Mouse (Mus musculus) hindbrain, embryonic 16.5 days (tissue): ENCODE results near the gene Lrguk. TPM values are rescaled to one million over a fixed set of nuclear protein-coding genes. Genes with fewer than 3 reads are reported as not detected.

ENCODE experiments used
- ATAC-seq: fragments of 200-750 bp; cut with Nextera tagmentation; 2 replicates; pipeline ENCODE4 v1.8.0; 2017; ENCODE audit warnings: moderate TSS enrichment, moderate library complexity
- H3K27ac ChIP-seq: fragments of 300-500 bp; sonication (generic); 2 replicates; pipeline ENCODE4 v1.5.1; 2014; ENCODE audit warnings: low read depth, mild to moderate bottlenecking, control low read depth, low read length, moderate library complexity
- H3K27me3 ChIP-seq: fragments of 300-500 bp; sonication (generic); replicated peaks from 2 replicates; pipeline ENCODE4 v1.6.1; 2014; ENCODE audit warnings: low read length; ENCODE audit not compliant: control insufficient read depth, insufficient read depth
- H3K36me3 ChIP-seq: fragments of 300-500 bp; sonication (generic); 2 replicates; pipeline ENCODE4 v1.6.1; 2014; ENCODE audit warnings: mild to moderate bottlenecking, low read length, moderate library complexity, mixed read lengths; ENCODE audit not compliant: control insufficient read depth, insufficient read depth
- H3K4me1 ChIP-seq: fragments of 300-500 bp; sonication (generic); 2 replicates; pipeline ENCODE4 v1.6.1; 2014; ENCODE audit warnings: low read depth, low read length; ENCODE audit not compliant: control insufficient read depth, insufficient read depth
- H3K4me2 ChIP-seq: fragments of 300-500 bp; sonication (generic); 2 replicates; pipeline ENCODE4 v1.6.1; 2014; ENCODE audit warnings: mild to moderate bottlenecking, low read length, control low read depth, moderate library complexity
- H3K4me3 ChIP-seq: fragments of 300-500 bp; sonication (generic); 2 replicates; pipeline ENCODE4 v1.5.1; 2014; ENCODE audit warnings: mild to moderate bottlenecking, low read length, control low read depth, moderate library complexity
- H3K9ac ChIP-seq: fragments of 300-500 bp; sonication (generic); 2 replicates; pipeline ENCODE4 v1.6.1; 2014; ENCODE audit warnings: low read depth, mild to moderate bottlenecking, control low read depth, low read length, moderate library complexity
- H3K9me3 ChIP-seq: fragments of 300-500 bp; sonication (generic); 2 replicates; pipeline ENCODE4 v1.6.1; 2014; ENCODE audit warnings: mild to moderate bottlenecking, low read length, moderate library complexity; ENCODE audit not compliant: control insufficient read depth
- WGBS: fragments of 180-500 bp; shearing (Covaris S2); extraction: QIAGEN DNeasy Blood & Tissue Kit; methylation state at CpG from one replicate; pipeline ENCODE4 v1.1.7; 2014; 5-methylcytosine and 5-hydroxymethylcytosine counted together
- polyA plus RNA-seq: library from polyadenylated mRNA; unstranded; fragments of >200 nt; fragmentation: Nextera tagmentation; extraction: Ambion mirVana; gene quantifications from 2 replicates; pipeline ENCODE4 v1.2.1, GENCODE M21; 2015

The Lrguk gene
- 0.90 and 1.2 TPM in 2 replicates for polyA plus RNA-seq

DNA sequence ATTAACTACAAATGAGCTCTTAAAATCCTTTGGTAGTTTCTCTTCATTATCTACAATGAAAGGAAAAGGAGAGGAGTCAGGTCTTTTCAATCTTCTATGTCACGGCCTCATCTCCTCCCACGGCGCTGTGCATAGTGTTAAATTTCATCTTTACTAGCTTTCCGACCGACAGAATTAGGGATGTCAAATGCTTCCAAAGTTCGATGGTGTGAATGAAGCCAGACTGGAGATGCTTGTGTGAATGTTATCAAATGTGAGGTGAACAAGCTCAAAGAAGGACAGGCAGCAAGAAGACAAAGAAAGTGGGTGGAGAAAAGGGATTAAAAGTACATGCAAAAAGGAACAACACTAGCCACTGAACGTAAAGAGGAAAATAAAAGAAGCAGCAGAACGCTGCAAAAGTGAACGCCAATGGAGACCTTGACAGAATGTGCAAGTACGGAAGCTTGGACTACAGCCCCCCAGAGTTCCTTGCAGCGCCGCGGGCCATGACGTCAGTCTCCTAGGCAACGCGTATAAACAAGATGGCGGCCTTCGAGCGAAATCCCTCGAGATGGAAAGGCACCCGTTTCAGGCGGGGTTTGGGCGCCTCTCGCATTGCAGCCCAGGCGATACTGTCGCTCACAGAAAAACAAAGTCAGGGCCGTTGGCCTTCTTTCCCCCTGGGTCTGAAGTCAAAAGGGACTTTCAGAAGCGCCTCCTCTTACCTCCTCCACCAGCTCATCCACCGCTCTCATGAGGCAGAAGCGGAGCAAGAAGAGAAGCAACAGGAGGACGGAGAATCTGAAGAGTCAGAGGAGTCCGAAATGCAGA lies at the start of gene Lrguk:
Gene Lrguk, plus strand, starts transcription at position 516 of the 813 bp plus-strand sequence.
- H3K9me3 ChIP-seq, result no peaks in the 10 kb centered on the region
- H3K4me3 ChIP-seq, result peak within 1 kb of the TSS; percentile 65
- no peaks in the 10 kb centered on the region for H3K27me3 ChIP-seq
- peak within 1 kb of the TSS; percentile 94 for H3K4me2 ChIP-seq
- peak within 1 kb of the TSS; percentile 65 for H3K9ac ChIP-seq
- H3K4me1 ChIP-seq, result no peaks in the 10 kb centered on the region; the same call in none of the 2 replicates
- H3K36me3 ChIP-seq, result no peaks in the 10 kb centered on the region
- peak within 1 kb of the TSS; percentile 74 for H3K27ac ChIP-seq
- WGBS, result 4% methylated on average over 32 of the region's 32 CpGs
- peak; percentile 98 for ATAC-seq

DNA sequence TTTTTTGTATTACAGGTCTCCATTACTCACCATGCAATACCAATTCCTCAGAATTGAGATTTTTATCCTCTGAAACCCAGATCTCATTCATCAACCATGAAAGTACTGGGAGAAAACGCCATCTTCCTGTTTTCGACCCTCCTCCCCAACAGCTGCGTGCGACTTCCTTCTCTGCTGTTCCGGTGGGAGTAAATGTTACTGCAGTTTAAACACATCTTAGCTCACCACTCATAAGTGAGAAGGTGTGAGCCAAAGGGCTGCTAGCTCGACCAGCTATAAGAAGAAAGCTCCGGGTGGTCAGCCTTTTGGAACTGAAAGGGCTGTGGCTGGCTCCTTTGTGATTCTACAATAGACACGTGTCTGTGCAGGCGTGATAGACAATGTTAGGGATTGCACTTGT lies 46.5 kb upstream of the Lrguk start:
- WGBS, result 77% methylated on average over 9 of the region's 9 CpGs
- no peaks in the 10 kb centered on the region for H3K9me3 ChIP-seq
- no peak overlapping the region for H3K9ac ChIP-seq
- no peak overlapping the region for H3K4me3 ChIP-seq
- H3K36me3 ChIP-seq, result no peaks in the 10 kb centered on the region
- H3K4me1 ChIP-seq, result peaks cover 4% of the 10 kb centered on the region
- no peak for ATAC-seq
- H3K4me2 ChIP-seq, result no peak overlapping the region
- H3K27me3 ChIP-seq, result no peaks in the 10 kb centered on the region
- no peak overlapping the region for H3K27ac ChIP-seq

DNA sequence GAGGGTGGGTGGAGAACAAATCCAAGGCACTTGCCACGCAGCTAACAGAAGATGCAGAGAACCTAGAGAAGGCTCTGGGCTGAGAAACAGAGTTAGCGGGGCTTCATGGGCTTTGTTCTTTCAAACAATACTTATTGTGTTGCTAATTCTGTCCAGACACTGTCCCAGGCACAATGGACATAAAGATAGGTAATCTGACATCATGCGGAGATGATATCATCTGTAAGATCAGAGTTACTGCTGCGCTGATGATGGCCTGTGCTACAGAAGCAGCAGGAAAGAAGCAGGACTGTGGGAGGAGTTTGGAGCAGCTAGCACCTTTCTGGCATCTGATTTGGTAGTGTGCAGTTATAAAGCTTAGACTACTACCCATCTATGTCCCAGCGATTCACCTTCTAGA lies 42.1 kb upstream of the Lrguk start:
- Histone ChIP-seq H3K27me3 (no peaks in the 10 kb centered on the region), H3K9me3 (no peaks in the 10 kb centered on the region), H3K4me1 (no peaks in the 10 kb centered on the region), H3K36me3 (no peaks in the 10 kb centered on the region), H3K4me3 (no peak overlapping the region), H3K27ac (no peak overlapping the region), H3K4me2 (no peak overlapping the region), H3K9ac (no peak overlapping the region)
- no peak for ATAC-seq
- 64% methylated on average over 5 of the region's 5 CpGs for WGBS

DNA sequence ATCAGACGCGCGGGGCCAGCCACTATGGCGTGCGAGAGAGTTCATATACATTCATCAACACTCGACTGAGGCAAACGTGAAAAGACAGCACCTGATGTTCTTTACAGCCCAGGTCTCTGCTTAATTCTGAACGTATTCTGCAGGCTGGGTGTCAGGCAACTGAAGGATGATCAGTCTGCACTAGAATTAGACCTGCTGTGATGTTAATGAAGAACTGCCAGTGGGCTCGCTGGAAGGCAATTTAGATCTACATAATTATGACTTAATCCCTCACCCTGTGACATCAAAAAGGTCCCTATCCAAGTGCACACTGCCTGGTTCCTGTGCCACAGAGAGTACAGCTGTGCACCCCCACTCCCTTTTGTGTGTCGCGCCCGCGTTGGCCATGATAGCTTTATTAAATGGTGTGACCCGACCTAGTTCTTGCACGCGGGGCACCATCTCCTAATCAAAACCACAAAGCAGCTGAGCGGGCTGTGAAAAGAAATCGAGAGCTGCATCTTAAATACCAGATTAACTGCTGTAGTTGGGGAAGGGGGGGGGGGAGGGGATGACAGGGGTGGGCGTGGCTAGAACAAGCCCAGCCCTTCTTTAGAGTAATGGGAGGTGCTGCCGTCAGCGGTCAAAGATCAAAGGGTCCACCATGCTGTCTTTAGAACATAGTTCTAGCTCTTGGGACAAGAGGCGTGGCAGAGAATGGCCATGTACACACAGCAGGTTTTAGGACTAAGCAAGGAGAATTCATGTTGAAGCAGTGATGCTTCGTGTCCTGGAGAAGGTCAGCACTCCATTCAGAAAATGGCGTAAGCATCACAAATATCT lies 36.8 kb upstream of the Lrguk start:
- peak; percentile 74 for ATAC-seq
- no peak overlapping the region for H3K9ac ChIP-seq
- H3K27me3 ChIP-seq, result no peaks in the 10 kb centered on the region
- peak overlapping the region; percentile 32 for H3K4me2 ChIP-seq
- H3K4me3 ChIP-seq, result no peak overlapping the region
- no peaks in the 10 kb centered on the region for H3K4me1 ChIP-seq
- H3K36me3 ChIP-seq, result no peaks in the 10 kb centered on the region
- no peak overlapping the region for H3K27ac ChIP-seq
- H3K9me3 ChIP-seq, result no peaks in the 10 kb centered on the region
- 27% methylated on average over 24 of the region's 24 CpGs for WGBS

DNA sequence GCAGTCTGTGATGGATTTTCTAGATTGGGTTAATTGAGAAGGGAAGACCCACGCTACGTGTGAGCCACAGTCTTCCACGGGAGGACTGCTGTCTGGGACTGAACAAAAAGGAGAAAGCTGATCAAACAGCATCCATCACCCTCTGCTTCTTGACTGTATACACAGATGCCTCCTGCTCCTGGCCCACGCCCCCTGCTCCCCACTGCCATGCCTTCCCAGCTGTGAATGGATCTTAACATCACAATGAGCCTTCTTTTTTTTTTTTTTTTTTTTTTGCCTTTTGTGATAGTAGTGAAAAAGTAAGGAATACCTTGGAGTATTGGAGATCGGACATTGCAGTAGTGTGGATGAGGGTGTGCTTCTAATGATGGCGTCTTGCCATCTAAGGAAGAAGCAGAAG lies 35.4 kb upstream of the Lrguk start:
- Histone ChIP-seq H3K4me2 (no peak overlapping the region), H3K4me3 (no peak overlapping the region), H3K9ac (no peak overlapping the region), H3K27ac (no peak overlapping the region), H3K4me1 (no peaks in the 10 kb centered on the region), H3K36me3 (no peaks in the 10 kb centered on the region), H3K27me3 (no peaks in the 10 kb centered on the region), H3K9me3 (no peaks in the 10 kb centered on the region)
- 51% methylated on average over 6 of the region's 6 CpGs for WGBS
- no peak for ATAC-seq

DNA sequence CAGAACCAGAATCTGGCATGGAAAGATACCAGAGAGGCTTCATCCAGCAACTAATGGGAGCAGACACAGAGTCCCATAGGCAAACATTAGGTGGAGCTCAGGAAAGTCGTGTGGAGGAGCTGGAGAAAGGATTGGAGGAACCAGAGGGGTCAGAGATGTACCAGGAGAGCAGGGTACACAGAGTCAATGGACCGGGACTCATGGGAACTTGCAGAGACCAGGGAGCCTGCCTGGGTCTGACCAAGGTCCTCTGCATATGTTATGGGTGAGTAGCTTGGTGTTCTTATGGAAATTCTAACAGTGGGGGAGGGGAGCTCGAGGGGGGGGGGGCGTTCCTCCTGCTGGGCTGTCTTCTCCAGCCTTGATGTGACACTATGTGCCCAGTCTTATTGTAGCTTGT lies 30.7 kb upstream of the Lrguk start:
- H3K27ac ChIP-seq, result no peak overlapping the region
- WGBS, result 55% methylated on average over 3 of the region's 4 CpGs
- H3K4me3 ChIP-seq, result no peak overlapping the region
- H3K36me3 ChIP-seq, result no peaks in the 10 kb centered on the region
- no peak overlapping the region for H3K9ac ChIP-seq
- H3K4me2 ChIP-seq, result no peak overlapping the region
- H3K27me3 ChIP-seq, result no peaks in the 10 kb centered on the region
- no peaks in the 10 kb centered on the region for H3K9me3 ChIP-seq
- no peaks in the 10 kb centered on the region for H3K4me1 ChIP-seq
- no peak for ATAC-seq

DNA sequence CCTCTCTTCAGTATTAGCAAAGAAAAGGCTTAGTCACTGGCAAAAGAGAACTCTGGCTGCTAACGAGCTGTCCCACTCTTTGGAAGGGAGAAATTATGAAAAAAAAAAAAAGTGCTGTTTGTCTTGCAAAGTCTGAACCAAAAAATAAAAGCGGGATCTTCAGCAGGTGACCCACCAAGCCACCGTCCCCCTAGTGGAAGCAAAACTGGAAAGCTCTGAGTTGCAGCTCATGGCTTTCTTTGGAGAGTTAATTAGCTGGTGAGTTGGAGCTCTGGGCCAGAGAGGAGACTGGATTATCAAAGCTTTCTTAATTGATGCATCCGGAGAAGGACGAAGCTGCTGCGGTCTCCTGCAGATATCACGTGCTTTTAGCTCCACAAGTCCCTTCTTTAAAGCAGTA lies 29.7 kb upstream of the Lrguk start:
- Histone ChIP-seq H3K4me2 (no peak overlapping the region), H3K4me3 (no peak overlapping the region), H3K36me3 (no peaks in the 10 kb centered on the region), H3K4me1 (no peaks in the 10 kb centered on the region), H3K27ac (no peak overlapping the region), H3K9ac (no peak overlapping the region), H3K27me3 (no peaks in the 10 kb centered on the region), H3K9me3 (no peaks in the 10 kb centered on the region)
- 33% methylated on average over 7 of the region's 7 CpGs for WGBS
- no peak for ATAC-seq

DNA sequence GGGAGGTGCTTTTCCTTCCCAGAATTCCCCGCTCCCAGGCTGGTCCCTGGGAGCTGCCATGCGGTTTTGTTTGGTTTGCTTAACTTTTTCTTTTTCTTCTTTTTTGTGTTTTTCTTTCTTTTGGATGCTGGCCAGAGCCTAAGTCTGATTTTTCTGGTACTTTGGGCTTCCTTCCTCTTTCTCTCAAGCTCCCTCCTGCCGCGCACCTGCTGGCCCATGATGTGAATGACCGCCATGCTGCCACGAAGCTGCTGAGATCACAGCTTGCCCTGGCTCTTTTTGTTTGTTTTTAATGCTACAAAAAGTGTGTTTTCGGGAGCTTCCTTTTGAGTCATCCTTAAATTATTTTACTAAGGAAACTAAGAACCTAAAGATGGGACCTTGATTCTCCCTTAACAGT lies 28.6 kb upstream of the Lrguk start:
- no peak for ATAC-seq
- no peak overlapping the region for H3K27ac ChIP-seq
- no peak overlapping the region for H3K4me3 ChIP-seq
- H3K9me3 ChIP-seq, result no peaks in the 10 kb centered on the region
- no peaks in the 10 kb centered on the region for H3K36me3 ChIP-seq
- H3K4me1 ChIP-seq, result no peaks in the 10 kb centered on the region
- H3K9ac ChIP-seq, result no peak overlapping the region
- no peak overlapping the region for H3K4me2 ChIP-seq
- WGBS, result 87% methylated on average over 7 of the region's 7 CpGs
- H3K27me3 ChIP-seq, result no peaks in the 10 kb centered on the region

DNA sequence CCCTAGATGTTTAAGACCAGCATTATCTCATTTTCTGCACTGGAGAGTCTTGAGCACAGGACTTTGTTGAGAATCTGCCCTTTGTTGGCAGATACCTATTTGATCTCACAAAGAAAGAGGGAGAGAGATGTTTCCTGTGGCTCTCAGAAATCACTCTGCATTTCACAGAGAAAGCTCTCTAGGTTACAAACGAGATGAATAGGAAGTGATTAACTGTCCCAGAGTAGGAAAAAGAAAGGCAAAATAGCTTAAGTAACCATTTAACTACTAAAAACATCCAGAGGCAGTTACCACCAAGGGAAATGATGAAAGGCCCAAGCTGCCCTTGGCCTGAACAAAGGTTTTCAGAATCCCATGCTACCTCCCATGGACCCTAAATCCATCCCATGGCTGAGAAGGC lies 26.2 kb upstream of the Lrguk start:
- Histone ChIP-seq H3K4me1 (no peaks in the 10 kb centered on the region), H3K27ac (no peak overlapping the region), H3K9me3 (no peaks in the 10 kb centered on the region), H3K9ac (no peak overlapping the region), H3K4me3 (no peak overlapping the region), H3K4me2 (no peak overlapping the region), H3K27me3 (no peaks in the 10 kb centered on the region), H3K36me3 (no peaks in the 10 kb centered on the region)
- 23% methylated on average over 1 of the region's 1 CpGs for WGBS
- no peak for ATAC-seq
